Mouse (Mus musculus): ENCODE measurements at regions not wholly inside any gene's neighbourhood (a gene's known extent, or its start where the extent isn't known, plus 50 kb on each side); places are given as distances from the start of the nearest gene placed in this dataset.

- no peak for DNase-seq
Observed at GRCm38 (mm10) chr7:73151586-73152467, 223.5 kb upstream of the Rgma start.

GRCm38 (mm10) chr7:73153668-73154067, 221.6 kb upstream of the Rgma start:
- DNase-seq = no peak

DNA sequence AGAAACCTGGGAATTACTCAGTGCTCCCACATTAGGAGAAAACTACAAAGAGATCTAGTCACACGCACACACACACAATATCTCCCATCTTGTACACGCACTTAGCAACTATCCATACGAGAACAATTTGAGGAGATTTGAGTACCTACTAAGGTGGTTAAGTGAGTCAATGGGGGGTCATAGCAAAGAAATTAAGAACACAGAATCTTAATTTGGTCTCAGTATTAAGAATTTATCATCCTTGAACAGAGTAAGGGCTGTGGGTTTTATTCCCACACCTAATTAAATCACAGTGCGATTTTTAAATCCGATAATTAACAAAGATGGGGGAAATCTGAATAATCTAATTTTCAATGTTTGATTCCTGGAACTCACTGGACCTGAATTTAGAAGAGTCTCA, 216.5 kb upstream of the Rgma start:
- no peak for DNase-seq

DNA sequence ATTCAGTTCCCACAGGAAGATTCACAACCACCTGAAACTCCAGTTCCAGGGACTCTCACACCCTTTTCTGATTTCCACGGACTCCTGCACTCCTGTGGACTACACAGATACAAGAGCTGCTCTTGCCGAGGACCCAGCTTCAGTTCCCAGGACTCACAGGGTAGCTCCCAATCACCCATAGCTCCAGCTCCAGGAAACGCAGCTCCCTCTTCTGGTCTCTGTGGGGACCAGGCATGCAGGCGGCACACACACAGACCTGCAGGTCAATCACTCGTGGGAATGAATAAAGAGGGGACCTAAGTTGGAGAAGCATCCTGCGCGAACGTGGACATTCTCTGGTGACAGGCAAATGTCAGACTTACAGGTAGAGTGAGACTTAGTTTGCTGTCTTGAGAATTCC, 214.3 kb upstream of the Rgma start:
- no peak for DNase-seq

GRCm38 (mm10) chr7:73163687-73164086, 211.6 kb upstream of the Rgma start:
- DNase-seq = no peak

- no peak for DNase-seq
Observed at GRCm38 (mm10) chr7:73165521-73165920, 209.8 kb upstream of the Rgma start.

DNA sequence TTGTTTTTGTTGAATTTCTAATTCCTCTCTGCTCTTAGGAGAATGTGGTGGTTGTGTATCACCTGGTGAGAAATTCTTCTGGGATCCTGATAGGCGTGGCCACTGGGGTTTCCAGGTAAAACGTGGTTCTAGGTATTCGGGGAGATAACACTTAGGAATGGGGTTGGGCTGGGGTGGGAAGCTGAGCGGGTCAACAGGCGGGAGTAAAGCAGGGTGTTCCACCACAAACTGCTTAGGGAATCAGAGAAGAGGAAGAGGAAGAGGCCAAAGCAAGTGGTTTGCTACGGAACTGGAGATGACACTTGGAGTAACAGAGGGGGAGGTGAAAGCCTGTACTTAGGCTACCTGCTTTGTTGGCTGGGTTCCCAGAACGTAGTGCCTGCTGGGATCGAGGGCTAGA, 205.9 kb upstream of the Rgma start:
- DNase-seq = no peak

DNA sequence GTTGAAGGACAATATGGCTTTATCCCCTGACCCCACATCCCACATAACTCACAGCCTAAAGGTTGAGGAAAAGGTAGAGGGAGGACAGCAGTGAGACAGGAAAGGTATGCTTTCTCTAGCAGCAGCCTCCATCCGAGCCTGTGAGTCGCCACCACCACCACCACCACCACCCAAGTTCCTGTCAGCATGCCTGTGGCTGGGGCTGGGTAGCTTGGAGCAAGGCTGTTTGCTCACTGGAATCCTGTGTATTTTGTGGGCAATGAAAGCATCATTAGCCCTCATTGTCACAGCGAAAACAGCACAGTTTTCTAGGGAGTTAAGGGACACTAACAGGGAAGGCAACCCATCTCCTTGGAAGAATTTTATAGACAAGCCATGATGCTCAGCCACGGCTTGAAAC, 202.7 kb upstream of the Rgma start:
- DNase-seq = no peak

DNA sequence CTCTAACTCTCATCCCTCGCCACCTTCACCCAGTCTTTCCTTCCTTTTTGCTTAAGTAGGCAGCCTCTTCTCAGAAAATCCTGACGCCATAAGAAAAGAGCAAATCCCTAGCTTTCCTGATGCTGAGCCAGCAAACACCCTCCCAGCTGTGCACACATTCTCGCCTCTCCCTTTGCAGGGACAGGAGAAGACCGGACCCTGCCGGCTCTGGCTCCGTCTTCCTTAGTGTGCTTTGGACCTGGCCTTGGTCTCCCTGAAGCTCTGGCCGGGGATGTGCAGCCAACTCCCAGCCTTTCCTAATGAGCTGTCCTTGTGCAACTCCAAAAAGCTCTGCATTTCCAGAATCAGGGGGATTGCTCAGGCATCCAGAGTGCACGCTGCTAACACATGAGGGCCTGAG, 191.5 kb upstream of the Rgma start:
- DNase-seq = no peak

DNA sequence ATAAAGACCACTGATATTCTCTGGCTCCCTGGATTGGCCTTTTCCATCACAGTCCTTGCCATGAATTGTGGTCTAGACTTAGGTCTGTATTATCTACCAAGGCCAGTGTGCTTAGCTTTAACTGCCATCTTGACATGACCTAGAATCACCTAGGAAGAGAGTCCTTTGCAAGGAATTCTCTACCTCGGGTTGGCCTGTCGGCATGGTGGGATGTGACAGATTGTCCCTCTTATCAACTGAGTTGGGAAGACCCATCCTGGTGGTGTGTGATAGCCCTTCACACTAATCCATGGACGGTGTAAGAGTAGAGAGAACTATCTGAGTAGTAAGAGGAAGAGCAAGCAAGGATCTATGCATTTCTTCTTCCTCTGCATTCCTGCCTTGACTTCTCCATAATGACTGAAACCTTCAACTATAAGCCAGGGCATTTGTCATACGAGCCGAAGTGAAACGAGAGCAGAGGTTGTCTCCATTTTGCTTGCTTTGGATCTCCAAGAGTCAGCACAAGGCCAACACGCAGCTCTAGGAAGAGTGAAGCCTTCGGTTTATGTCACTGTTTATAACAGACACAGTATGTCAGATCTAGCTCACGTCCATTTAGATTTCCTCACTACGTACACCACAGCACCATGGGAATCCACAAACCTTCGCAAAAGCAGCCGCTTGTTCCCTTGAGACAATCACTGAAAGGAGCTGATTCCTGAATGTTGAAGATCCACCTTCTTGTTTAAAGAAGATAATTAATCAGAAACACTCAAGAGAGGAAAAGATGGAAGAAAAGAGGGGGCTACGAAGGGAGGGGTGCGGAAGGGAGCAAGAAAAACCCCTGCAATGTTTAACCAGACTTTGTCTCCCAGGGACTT, 190.9 kb upstream of the Rgma start:
- DNase-seq = no peak

DNA sequence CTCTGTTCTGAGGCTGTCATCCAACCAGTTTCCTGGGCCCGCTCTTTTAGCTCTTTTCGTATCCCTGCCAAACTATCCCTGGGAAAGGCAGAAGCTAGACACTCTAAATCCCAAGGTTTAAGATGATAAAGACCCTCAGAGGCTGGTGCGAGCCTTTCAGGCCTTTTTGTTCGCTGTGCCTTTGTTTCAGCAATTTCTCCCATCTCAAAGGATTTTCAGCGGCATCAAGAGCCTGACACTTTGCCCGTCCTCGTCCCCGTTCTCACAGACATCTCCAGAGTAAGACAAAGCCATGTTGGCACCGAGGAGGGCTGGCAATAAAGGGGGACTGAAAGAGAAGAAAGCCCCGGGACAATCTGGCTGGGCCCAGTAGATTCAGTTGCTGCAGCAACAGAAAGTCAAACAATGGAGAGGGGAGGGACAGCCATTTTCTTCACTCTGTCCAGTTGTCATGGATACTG, 190.2 kb upstream of the Rgma start:
- peak; percentile 67 for DNase-seq

GRCm38 (mm10) chr7:73185591-73185990, 189.7 kb upstream of the Rgma start:
- DNase-seq = no peak

- DNase-seq = peak; percentile 81
Observed at GRCm38 (mm10) chr7:73186501-73186900, 188.8 kb upstream of the Rgma start.

DNA sequence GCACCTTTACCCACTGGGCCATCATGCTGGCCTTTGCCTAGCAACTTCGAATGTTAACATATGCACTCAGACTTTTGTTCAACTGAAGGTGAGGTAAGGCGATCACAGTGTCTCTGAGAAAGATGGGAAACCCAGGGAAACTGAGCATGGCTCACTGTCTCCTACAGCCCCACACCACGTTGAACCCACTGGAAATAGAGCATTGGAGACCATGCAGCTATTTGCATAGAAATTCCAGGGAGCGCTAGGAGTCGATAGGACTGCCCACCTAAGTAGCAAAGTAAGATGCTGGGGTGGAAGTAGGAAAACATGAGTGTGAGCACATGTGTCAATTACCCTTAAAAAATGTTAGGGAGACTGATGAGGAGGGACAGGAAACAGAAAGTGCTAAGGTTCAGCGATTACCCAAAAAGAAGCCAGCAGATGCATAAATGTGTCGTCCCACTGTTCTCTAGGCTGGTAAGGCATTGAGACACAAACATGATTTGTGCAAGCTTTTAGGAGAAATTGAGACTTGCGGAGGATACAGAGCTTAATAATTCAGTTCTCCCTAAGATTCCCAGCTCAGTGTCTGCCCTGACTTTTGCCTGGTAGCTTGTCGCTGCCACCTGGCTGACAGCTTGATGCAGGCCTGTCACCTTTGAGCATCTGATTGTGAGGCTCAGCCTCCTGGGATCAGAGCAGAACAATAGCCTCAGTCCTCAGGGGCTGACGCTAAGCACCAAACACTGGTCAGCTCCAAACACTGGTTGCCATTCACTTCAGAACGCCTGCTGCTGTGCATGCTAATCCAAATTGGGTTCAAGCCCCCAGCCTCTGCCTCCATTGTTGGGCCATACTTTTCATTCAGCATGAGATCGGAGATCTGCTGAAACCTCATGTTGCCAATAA, 183.7 kb upstream of the Rgma start:
- DNase-seq = peak; percentile 43

DNA sequence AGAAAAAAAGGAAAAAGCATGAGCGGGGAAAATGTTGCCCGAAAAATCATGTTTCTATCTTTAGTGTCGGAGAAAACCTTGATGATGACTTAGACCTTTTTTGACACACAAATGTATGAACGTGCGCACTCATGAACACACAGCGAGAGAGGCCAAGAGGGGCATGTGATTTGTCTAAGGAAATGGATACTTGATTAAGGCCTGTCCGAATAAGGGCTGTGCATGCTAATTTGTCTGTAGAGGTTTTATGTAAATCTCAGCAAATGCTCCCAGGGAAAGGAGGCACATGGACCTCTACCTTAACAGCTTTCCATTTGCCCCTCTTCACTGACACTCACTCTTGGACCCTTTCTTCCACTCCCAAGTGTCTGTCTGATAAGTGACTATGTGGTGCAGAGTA, 182.5 kb upstream of the Rgma start:
- DNase-seq = no peak

DNA sequence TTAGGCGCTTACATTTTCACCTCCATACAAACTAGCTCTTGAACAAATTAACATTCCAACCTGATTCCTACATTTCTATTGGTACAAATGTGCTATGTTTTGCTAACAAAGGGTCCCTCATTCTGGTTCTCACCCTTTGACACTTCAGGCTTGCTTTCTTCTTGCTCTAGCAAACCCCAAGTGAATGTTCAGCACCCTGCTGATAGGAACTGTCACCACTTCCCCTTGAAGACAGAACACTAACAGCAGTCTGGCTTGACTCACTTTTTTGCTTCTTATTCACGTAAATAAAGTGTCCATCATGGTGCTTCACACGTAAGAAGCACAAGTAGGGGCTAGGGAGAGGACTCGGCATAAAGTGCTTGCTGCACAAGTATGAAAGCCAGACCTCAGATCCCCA, 180.0 kb upstream of the Rgma start:
- DNase-seq = no peak

- DNase-seq = peak; percentile 84
Observed at GRCm38 (mm10) chr7:73196851-73197531, 178.3 kb upstream of the Rgma start.

DNA sequence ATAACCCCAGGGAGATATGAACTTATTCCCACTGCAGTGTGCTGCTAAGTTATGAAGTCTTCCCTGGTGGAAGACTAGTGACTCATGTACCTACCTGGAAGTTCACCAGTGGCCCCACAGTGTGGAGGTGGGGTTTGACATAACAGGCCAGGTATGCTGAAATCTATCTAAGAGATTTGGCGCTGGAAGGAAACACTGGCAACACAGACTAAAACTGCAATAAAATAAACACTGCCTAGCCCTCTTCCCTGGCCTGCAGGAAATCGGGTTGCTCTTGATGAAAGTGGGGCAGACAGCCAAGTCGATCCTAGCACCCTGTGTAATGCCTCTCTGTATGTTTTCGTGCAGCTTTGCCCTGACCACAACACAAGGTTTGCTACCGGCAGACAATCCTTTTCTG, 177.2 kb upstream of the Rgma start:
- DNase-seq = no peak

GRCm38 (mm10) chr7:73199967-73200366, 175.3 kb upstream of the Rgma start:
- no peak for DNase-seq

GRCm38 (mm10) chr7:73201330-73201729, 174.0 kb upstream of the Rgma start:
- DNase-seq = no peak

DNA sequence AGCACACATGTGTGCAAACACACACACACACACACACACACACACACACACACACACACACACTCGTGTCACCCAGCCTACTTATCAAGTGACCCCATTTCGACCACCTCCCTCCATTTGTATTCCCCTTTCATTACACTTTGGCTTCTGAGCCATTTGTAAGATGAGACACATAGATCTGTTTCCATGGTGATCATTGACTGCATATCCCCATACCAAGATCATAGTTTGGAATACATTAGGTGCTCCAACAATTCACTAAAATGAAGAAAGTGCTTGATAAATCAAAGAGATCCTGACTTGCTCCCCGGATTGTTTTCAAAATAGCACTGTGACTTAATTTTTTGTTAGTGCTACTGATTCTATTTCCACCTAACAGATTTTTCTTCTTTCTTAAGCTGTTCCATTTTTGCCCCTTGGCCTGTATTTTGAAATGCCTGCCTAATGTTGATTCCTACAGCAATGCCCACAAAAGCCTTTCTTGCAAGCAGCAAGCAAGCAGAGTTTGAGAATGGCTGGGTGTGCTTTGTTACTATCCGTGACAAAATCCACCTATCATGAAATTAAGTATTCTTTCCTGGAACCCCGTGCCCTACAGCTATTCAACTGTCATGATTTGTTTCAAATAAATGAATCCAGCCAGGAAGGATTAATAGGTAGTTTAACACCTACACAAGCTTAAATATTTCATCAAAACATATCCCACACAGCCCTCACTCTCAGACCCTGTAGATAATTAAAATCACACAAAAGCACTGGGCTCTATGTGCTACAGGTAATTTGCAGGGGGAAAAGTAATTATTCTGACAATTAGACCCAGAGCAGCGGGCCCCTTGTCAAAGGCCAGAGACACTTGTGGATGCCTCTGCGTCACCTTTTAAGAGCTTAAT, 168.1 kb upstream of the Rgma start:
- no peak for DNase-seq
